Mouse (Mus musculus) thymus, adult 2 months (tissue): ENCODE measurements around the gene Naa80.
A peak's percentile ranks its signal among the peaks of the same experiment; 100 is the strongest.

Experiments used
- CTCF ChIP-seq: fragments of 200-500 bp; IDR thresholded peaks from 2 replicates; pipeline ENCODE4 v1.5.1; 2012; ENCODE audit warnings: mild to moderate bottlenecking, control low read depth, low read length, moderate library complexity, borderline replicate concordance; ENCODE audit not compliant: control insufficient read depth, poor library complexity, insufficient read depth; ENCODE audit errors: extremely low read depth
- POLR2A ChIP-seq: fragments of 200-500 bp; IDR thresholded peaks from 2 replicates; pipeline ENCODE4 v1.6.1; 2012; ENCODE audit warnings: mild to moderate bottlenecking, low read length, control low read depth, moderate library complexity; ENCODE audit not compliant: control insufficient read depth, poor library complexity, insufficient read depth; ENCODE audit errors: extremely low read depth

DNA sequence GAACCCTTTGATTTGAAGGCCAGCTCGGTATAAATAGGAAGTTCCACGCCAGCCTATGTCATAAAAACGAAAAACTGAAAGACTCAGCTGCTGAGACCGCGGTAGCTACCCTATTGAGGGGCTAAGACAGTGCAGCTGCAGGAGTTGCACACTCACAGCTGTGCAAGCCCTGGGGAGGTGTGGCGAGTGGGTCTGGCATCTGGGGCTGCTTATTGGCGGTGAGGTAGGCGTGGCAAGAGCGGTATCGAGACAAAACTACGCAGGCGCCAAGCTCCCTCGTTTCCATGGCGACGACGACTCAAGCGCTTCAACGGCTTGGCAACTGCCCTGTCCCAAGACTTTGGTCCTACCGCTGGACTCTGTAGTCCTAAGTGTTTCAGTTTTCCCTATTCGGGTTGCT is 31.7 kb upstream of the Naa80 start, which contains the start of gene Zmynd10:
- TF ChIP-seq POLR2A, result 0 out of 2 replicates have a peak, but pooled peaks have one; percentile 30
- TF ChIP-seq CTCF, result 0 out of 2 replicates have a peak, but pooled peaks have one; percentile 51
